In the genomic region with DNA sequence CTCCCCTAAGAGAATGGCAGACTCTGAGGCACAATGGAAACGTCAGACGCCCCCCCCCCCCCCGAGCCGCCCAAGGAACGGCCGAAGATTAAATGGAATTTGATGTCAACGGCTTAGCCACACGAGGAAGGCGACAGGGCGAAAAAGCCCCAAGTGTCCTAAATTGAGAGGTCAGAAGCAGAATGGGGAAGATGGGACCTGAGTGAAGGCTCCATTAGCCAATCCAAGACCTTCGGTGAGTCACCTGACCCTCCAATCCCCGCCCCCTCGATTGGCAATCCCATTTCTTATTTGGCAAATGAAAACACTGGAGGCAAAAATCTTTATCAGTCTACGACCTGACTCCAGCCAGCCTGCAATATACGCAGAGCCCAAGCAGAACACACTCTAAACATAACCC, we compare ENCODE assay signal across 8 mouse cellular contexts. TPM values are rescaled to one million over a fixed set of nuclear protein-coding genes. Genes with fewer than 3 reads are reported as not detected.
DNase-seq lines count a peak whose midpoint lies in the region; ATAC-seq lines count a peak whose summit lies in the region.

No protein-coding gene starts in this region.

- ATAC-seq in heart, embryonic 11.5 days (replicated peaks; ENCODE audit: insufficient number of reproducible peaks, low FRiP score, low TSS enrichment), result no peak
- no peak for ATAC-seq in neural tube, embryonic 14.5 days (ENCODE audit: low read depth)

- H3K9ac ChIP-seq in heart, embryonic 11.5 days (ENCODE audit: low read depth, low read length), result no peak overlapping the region; the same call in 1 of the 2 replicates
- peak overlapping the region; percentile 29; the same call in 1 of the 2 replicates for H3K9ac ChIP-seq in neural tube, embryonic 14.5 days (replicated peaks; ENCODE audit: low read depth, low read length)

- H3K27me3 ChIP-seq in heart, embryonic 11.5 days (ENCODE audit: control insufficient read depth, insufficient read depth, low read length), result peaks cover 8% of the 10 kb centered on the region
- no peaks in the 10 kb centered on the region for H3K27me3 ChIP-seq in neural tube, embryonic 14.5 days (ENCODE audit: control insufficient read depth, insufficient read depth, low read length)

- peaks cover 37% of the 10 kb centered on the region for H3K4me1 ChIP-seq in heart, embryonic 11.5 days (ENCODE audit: control insufficient read depth, insufficient read depth, low read length)
- H3K4me1 ChIP-seq in neural tube, embryonic 14.5 days (ENCODE audit: control insufficient read depth, insufficient read depth, low read length), result peaks cover 14% of the 10 kb centered on the region

- H3K4me3 ChIP-seq in heart, embryonic 11.5 days (ENCODE audit: low read depth, low read length), result 0 out of 2 replicates have a peak overlapping the region, but pooled peaks have one; percentile 1
- H3K4me3 ChIP-seq in neural tube, embryonic 14.5 days (ENCODE audit: low read depth, low read length), result 0 out of 2 replicates have a peak overlapping the region, but pooled peaks have one; percentile 6

- WGBS in heart, embryonic 11.5 days (ENCODE audit: insufficient replicate concordance), result 14% methylated on average over 15 of the region's 15 CpGs
- 26% methylated on average over 15 of the region's 15 CpGs for WGBS in neural tube, embryonic 14.5 days

- H3K9me3 ChIP-seq in heart, embryonic 11.5 days (replicated peaks; ENCODE audit: control insufficient read depth, low read length), result no peaks in the 10 kb centered on the region
- no peaks in the 10 kb centered on the region for H3K9me3 ChIP-seq in neural tube, embryonic 14.5 days (ENCODE audit: control insufficient read depth, low read length)

- DNase-seq in right cerebral cortex, adult 18-20 months, result peak; percentile 69
- DNase-seq in right cerebral cortex, postnatal 36 days (ENCODE audit: low spot score in 2 of 2), result no peak
- DNase-seq in cerebellum, postnatal 36 days, result peak; percentile 59 to 69
- DNase-seq in kidney, postnatal 14 days, result peak; percentile 53
- DNase-seq in frontal cortex, postnatal 14 days (ENCODE audit: low spot score in 2 of 2), result no peak
- DNase-seq in spleen, postnatal 36 days (ENCODE audit: low spot score in 2 of 2), result no peak

- H3K4me2 ChIP-seq in heart, embryonic 11.5 days, result peak overlapping the region; percentile 45
- H3K4me2 ChIP-seq in neural tube, embryonic 14.5 days (ENCODE audit: low read depth, low read length), result peak overlapping the region; percentile 35

- no peak overlapping the region for H3K27ac ChIP-seq in heart, embryonic 11.5 days (ENCODE audit: low read depth, low read length)
- H3K27ac ChIP-seq in neural tube, embryonic 14.5 days (ENCODE audit: low read depth, low read length), result 0 out of 2 replicates have a peak overlapping the region, but pooled peaks have one; percentile 23

- no peaks in the 10 kb centered on the region for H3K36me3 ChIP-seq in heart, embryonic 11.5 days (ENCODE audit: control insufficient read depth, insufficient read depth, low read length)
- no peaks in the 10 kb centered on the region for H3K36me3 ChIP-seq in neural tube, embryonic 14.5 days (ENCODE audit: control insufficient read depth, insufficient read depth, low read length)

RNA-seq across cellular contexts. Expression of gene Cabp1, which starts 9.5 kb away (rescaled TPM):
- polyA plus RNA-seq in heart, embryonic 11.5 days (2014; fragmentation: Nextera tagmentation; extraction: Ambion mirVana), result 0.63 and 1.3 TPM in 2 replicates
- 28.1 and 30.3 TPM in 2 replicates for polyA plus RNA-seq in neural tube, embryonic 14.5 days (2014; fragmentation: Nextera tagmentation; extraction: Ambion mirVana)

RNA-seq across cellular contexts. Expression of gene Mlec, which starts 26.7 kb away (rescaled TPM):
- 68.9 and 77.8 TPM in 2 replicates for polyA plus RNA-seq in heart, embryonic 11.5 days (2014; fragmentation: Nextera tagmentation; extraction: Ambion mirVana)
- polyA plus RNA-seq in neural tube, embryonic 14.5 days (2014; fragmentation: Nextera tagmentation; extraction: Ambion mirVana), result 23.9 and 26.2 TPM in 2 replicates

RNA-seq across cellular contexts. Expression of gene Unc119b, which starts 50.0 kb away (rescaled TPM):
- polyA plus RNA-seq in heart, embryonic 11.5 days (2014; fragmentation: Nextera tagmentation; extraction: Ambion mirVana), result 18.9 and 21.6 TPM in 2 replicates
- 27.9 and 33.9 TPM in 2 replicates for polyA plus RNA-seq in neural tube, embryonic 14.5 days (2014; fragmentation: Nextera tagmentation; extraction: Ambion mirVana)

RNA-seq across cellular contexts. Expression of gene Pop5, which starts 50.9 kb away (rescaled TPM):
- polyA plus RNA-seq in heart, embryonic 11.5 days (2014; fragmentation: Nextera tagmentation; extraction: Ambion mirVana), result 86.9 and 90.6 TPM in 2 replicates
- polyA plus RNA-seq in neural tube, embryonic 14.5 days (2014; fragmentation: Nextera tagmentation; extraction: Ambion mirVana), result 116 and 121 TPM in 2 replicates

Comparison
In these comparisons a context has a peak if more than half of its experiments do, and no peak if none do; other contexts are left out.
1. DNase-seq: peak in right cerebral cortex, adult 18-20 months (single experiment), cerebellum, postnatal 36 days (2 of 2) and kidney, postnatal 14 days (single experiment); none in right cerebral cortex, postnatal 36 days (0 of 2), frontal cortex, postnatal 14 days (0 of 2) and spleen, postnatal 36 days (0 of 2).
2. RNA of gene Cabp1, which starts 9.5 kb away (polyA plus RNA-seq): 28.1 to 30.3 TPM in neural tube, embryonic 14.5 days; 0.63 to 1.3 TPM in heart, embryonic 11.5 days; every median in the first group is over 10 times any median in the second.